Mouse (Mus musculus) lung, postnatal 0 days (tissue): ENCODE results near the gene Rabggtb.

Experiments used
- CTCF ChIP-seq: IDR thresholded peaks from 2 replicates; pipeline ENCODE4 v1.5.1; 2016; ENCODE audit warnings: antibody characterized with exemption, mild to moderate bottlenecking
- EP300 ChIP-seq: IDR thresholded peaks from 2 replicates; pipeline ENCODE4 v1.6.1; 2016; ENCODE audit warnings: antibody characterized with exemption, mild to moderate bottlenecking, control low read depth

GRCm38 (mm10) chr3:153937116-153937810 is 24.5 kb upstream of the Rabggtb start:
- TF ChIP-seq CTCF (no peak), EP300 (no peak)
